Mouse (Mus musculus): ENCODE measurements at regions not wholly inside any gene's neighbourhood (a gene's known extent, or its start where the extent isn't known, plus 50 kb on each side); places are given as distances from the start of the nearest gene placed in this dataset.
A peak's percentile ranks its signal among the peaks of the same experiment; 100 is the strongest.

GRCm38 (mm10) chr8:92427801-92428200, 70.4 kb downstream of the Irx5 start:
- peak; percentile 10 for DNase-seq

DNA sequence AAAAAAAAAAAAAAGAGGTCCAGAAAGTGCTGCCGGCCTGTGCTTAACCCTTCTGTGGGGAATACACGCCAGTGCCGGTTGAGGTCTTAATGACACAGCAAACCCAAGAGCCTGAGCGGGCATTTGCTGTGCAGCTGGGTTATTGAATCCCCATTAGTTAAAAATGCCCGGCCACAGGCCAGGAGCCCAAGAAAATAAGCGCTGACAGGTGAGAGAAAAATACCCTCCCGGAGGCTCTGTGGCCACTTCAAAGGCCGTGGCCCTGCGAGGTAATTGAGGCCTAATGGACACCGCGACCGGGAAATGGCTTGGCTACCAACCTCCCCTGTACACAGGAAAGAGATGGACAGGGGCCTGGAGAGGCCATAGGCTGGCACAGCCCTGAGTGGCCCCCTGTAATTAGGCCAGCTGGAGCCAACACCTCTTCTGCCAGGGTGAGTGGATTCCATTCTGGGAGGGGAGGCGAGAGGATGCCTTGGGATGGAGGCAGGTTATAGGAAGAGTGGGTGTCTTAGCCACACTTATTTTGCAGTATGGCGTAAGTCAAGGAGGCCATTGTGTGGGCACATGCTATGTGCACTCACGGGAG, 79.7 kb downstream of the Irx5 start:
- no peak for DNase-seq

GRCm38 (mm10) chr8:92438294-92438693, 80.9 kb downstream of the Irx5 start:
- no peak for DNase-seq

DNA sequence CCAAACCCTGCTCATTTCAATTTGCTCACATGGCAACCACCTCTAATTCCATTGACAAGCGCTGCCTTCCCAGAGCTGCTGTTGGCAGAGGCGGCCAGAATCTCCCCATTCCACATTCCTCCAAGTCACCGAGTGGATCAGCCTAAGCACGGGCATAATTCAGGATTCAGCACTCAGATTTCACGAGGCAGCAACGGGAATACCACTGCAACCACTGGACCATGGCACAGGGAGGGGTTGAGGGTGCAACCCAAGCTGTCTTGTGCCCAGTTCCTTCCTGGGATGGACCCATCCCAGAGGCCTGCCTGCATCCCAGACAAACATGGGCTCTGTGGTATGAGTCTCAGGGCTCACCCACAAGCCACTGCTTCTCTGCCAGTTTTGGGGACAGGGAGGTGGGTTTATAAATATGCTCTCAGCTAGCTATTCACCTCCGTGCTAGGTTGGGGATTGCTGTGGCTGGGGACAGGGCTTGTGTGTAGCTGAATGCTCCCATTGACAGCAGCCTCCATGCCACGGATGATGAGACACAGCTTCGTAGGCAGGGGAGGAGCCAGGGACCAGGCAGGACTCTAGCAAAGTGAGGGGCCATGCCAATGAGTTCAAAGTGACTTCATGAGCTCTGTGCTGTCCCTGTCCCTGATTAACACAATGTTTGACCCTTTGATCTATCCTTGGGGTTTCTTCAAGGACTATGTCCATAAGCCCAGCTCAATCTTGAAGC, 82.5 kb downstream of the Irx5 start:
- DNase-seq, result no peak

GRCm38 (mm10) chr8:92442086-92442485, 84.7 kb downstream of the Irx5 start:
- no peak for DNase-seq

- no peak for DNase-seq
These were observed 101.9 kb downstream of the Irx5 start for GRCm38 (mm10) chr8:92459291-92459690.

- DNase-seq, result peak; percentile 56
These were observed 102.9 kb downstream of the Irx5 start for GRCm38 (mm10) chr8:92460129-92460953.

DNA sequence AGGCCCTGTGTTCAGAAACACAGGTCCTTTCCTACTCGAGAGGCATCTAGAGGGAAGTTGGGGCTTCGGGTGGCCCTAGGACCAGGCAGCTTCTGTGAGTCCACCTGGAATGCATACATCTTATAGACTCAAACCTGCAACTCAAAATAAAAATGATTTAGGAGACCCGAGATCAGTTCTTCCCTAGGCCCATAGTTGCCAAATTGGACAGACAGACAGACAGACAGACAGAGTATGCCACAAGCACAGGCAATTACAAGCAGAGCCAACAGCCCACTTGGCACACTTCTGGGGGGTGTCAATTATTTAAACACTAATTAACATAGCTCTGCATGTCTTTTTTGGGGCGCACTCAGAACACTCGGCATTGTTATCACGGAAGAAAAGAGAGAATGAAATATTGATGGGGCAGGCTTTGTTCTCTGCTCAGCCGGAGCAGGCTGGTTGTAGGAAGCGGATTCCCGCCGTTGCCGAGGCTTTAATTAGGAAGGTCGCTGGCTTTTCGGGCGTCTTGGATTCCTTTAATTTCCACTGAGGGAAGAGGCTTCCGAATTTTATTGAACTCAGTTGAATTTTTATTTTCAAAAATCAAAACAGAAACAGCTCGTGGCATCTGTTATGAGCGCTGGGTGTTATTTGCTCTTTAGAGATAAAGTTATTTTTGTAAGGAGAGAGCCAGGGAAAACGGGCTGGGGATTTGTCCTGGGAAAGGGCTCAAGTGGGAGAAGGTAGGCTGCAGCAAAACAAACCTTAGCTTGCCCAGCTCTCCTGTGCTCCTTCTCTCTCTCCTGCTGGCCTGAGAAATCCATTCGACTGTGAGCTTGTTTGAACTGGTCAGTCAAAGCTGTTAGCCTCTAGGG, 111.9 kb downstream of the Irx5 start:
- DNase-seq, result no peak

- DNase-seq, result no peak
These were observed 114.8 kb downstream of the Irx5 start for GRCm38 (mm10) chr8:92472257-92472656.

DNA sequence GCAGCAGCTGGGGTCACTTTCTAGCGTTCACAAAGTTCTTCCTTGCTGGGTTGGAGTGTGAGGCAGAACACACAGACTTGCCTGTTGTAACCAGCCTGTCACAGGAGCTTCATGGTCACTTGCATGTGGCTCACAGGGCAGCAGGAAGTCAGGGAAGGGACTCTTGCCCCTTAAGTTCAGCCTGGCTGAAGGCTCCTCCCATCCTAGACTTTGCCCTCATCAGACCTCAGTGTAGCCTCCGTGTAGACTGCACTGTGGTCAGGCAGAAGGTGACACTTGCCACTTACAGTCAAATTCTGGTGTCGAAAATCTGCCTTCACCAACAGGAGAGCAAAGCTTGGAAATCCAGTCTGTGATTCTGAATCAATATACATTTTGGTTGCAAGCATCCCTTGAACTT, 115.4 kb downstream of the Irx5 start:
- no peak for DNase-seq

GRCm38 (mm10) chr8:92482393-92482792, 125.0 kb downstream of the Irx5 start:
- DNase-seq, result no peak

GRCm38 (mm10) chr8:92483055-92483765, 125.8 kb downstream of the Irx5 start:
- no peak for DNase-seq

- no peak for DNase-seq
These were observed 131.2 kb downstream of the Irx5 start for GRCm38 (mm10) chr8:92488526-92489159.

DNA sequence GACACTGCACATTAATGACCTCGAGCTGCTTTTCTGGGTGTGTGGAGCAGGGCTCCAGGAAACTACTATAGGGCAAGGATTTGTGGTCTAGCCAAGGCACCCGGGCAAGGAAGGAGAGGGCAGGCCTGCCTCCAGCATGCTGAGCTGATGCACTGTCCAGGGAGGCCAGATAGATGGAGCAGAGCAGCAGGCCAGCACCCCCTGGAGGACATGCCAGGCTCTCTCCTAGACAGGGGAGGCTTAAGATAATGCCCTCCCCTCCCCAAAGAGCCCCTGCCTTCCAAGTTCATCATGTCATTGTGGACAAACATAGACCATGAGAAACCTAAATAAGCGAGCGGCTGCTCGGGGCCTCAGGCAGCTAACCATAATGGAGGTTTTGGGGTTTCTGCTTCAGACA, 134.1 kb downstream of the Irx5 start:
- DNase-seq, result no peak

GRCm38 (mm10) chr8:92493403-92493802, 136.0 kb downstream of the Irx5 start:
- peak; percentile 14 for DNase-seq

GRCm38 (mm10) chr8:92505552-92506281, 148.3 kb downstream of the Irx5 start:
- no peak for DNase-seq

DNA sequence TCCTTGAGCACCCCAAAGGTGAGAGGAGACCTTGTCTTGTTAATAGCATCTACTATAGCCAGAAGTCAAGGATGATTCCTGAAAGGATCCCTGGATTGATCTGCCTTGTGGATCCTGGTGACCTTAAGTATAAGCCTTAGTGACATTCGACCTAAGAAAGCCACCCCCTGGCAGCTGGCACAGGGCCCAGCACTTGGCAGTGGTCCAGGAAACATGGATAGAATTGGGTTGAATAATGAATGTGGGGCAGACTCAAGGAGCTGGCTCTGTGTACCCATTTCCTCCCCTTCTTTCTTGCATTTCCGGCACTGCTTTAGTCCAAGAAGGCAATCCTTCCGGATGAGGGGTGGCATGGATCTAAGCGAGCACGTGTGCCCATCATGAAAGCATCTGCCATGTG, 149.0 kb downstream of the Irx5 start:
- peak; percentile 15 for DNase-seq

DNA sequence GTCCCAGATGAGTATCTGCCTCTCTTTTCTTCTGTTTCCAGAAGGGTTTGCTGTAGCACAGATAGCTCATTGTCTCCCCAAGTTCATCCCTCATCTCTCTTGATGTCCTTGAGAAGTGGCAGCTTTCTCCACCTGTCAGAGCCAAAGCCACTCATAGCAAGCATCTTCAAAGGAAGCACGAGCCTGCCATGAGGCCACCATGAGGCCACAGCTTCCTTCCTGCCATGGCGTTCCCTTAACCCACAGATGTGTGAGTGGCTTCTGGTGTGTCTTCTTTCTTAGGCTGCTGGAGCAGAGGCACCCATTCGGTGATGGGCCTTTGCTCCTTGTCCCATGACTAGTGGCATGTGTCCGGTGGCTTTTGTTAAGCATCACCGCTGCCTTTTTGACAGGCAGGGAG, 149.5 kb downstream of the Irx5 start:
- no peak for DNase-seq

DNA sequence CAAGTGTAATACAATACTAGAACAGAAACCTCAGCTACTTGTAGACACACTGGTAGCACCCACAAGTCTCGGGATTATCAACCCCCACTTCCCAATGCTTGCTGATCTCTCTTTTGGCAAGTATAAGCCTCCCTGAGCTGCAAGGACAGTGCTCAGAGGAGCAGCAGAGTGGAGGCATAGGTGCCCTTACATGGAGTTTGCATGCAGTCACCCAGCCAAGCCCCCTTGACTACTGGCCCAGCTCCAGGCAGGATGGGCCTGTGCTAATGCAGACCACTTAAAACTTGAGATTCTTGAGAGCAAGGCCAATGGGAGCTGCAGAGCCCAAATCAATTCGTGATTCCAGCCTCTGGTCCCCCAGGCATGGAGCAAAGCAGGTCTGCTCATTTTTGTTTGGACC, 158.0 kb downstream of the Irx5 start:
- DNase-seq, result no peak

DNA sequence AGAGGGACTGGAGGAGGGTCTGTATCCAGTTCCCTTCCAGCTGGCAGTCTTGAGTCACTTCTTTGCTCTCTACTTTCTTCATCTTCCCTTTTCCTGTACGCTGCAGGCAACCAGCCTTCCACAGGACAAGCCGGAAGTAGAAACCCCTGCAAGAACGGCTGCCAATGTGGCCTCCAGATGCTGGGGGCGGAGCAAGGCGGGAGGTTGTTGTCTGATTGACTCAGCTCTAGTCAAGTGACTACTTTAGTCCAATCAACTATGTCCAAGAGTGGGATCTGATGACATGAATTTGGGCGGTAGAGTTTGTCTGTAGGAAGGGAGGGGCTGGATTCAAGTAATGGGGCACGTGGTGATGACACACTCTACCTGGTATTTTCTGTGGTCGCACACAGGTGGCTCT, 156.1 kb upstream of the Irx6 start:
- DNase-seq, result no peak

DNA sequence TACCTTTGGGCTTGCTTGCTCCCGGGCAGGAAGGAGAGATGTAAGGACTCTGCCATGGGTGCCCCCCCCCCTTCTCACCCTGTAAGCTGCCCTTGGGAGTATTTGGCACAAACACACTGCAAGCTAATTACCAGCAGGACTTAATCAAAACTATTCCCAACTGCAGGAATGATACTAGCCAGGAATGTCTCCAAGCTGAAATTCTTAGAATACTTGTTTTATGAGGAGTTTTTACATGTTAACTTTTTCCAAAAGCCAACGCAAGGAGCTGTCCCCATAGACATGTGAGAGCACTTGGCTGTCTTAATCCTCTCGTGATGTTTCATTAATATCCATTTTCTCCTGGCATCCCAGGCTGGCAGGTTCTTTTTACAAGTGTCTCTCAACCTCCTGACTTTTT, 155.6 kb upstream of the Irx6 start:
- DNase-seq, result no peak
